Mouse (Mus musculus): ENCODE results near the gene Rplp1.

The Rplp1 gene

GRCm38 (mm10) chr9:61914203-61914916 is at the start of gene Rplp1:
Rplp1 (minus strand) TSS chr9:61914542.
- peak; percentile 96 for DNase-seq

- no peak for DNase-seq
These were observed 49.0 kb upstream of the Rplp1 start for GRCm38 (mm10) chr9:61963356-61963755.

- no peak for DNase-seq
These were observed 46.8 kb upstream of the Rplp1 start for GRCm38 (mm10) chr9:61961181-61961580.

GRCm38 (mm10) chr9:61960753-61961152 is 46.4 kb upstream of the Rplp1 start:
- no peak for DNase-seq

GRCm38 (mm10) chr9:61959921-61960569 is 45.7 kb upstream of the Rplp1 start:
- DNase-seq = no peak

- no peak for DNase-seq
These were observed 40.4 kb upstream of the Rplp1 start for GRCm38 (mm10) chr9:61954707-61955106.

- DNase-seq = no peak
These were observed 37.9 kb upstream of the Rplp1 start for GRCm38 (mm10) chr9:61952241-61952640.

GRCm38 (mm10) chr9:61947402-61948346 is 33.3 kb upstream of the Rplp1 start:
- peak; percentile 62 for DNase-seq

- peak; percentile 93 for DNase-seq
These were observed 32.5 kb upstream of the Rplp1 start, which contains the start of gene Kif23 for GRCm38 (mm10) chr9:61946623-61947401. Kif23 (minus strand) TSS chr9:61946774.

GRCm38 (mm10) chr9:61945973-61946611 is 31.8 kb upstream of the Rplp1 start:
- no peak for DNase-seq

- no peak for DNase-seq
These were observed 26.7 kb upstream of the Rplp1 start for GRCm38 (mm10) chr9:61941054-61941453.

GRCm38 (mm10) chr9:61933333-61933732 is 19.0 kb upstream of the Rplp1 start:
- no peak for DNase-seq

GRCm38 (mm10) chr9:61932009-61932408 is 17.7 kb upstream of the Rplp1 start:
- DNase-seq = no peak

GRCm38 (mm10) chr9:61925086-61925660 is 10.8 kb upstream of the Rplp1 start:
- no peak for DNase-seq

- no peak for DNase-seq
These were observed 6.0 kb upstream of the Rplp1 start for GRCm38 (mm10) chr9:61920331-61920730.

GRCm38 (mm10) chr9:61919464-61919863 is 5.1 kb upstream of the Rplp1 start:
- DNase-seq = no peak

- no peak for DNase-seq
These were observed 3.1 kb upstream of the Rplp1 start for GRCm38 (mm10) chr9:61917436-61917835.

GRCm38 (mm10) chr9:61916986-61917385 is 2.6 kb upstream of the Rplp1 start:
- no peak for DNase-seq

GRCm38 (mm10) chr9:61915393-61916005 is 1.2 kb upstream of the Rplp1 start:
- no peak for DNase-seq

- DNase-seq = no peak
These were observed 567 bp upstream of the Rplp1 start for GRCm38 (mm10) chr9:61914917-61915300.

Data from cerebellum, adult 9-10 months (tissue).